Mouse (Mus musculus) urinary bladder, adult 2 months (tissue): Measurements from ENCODE around the gene Ndufa9. TPM values are rescaled to one million over a fixed set of nuclear protein-coding genes. Genes with fewer than 3 reads are reported as not detected.

ENCODE experiments used
- DNase-seq: peaks from one replicate; pipeline ENCODE4 v3.0.0; 2022; ENCODE audit warnings: low spot score
- polyA plus RNA-seq: library from polyadenylated mRNA; depleted of rRNA; stranded (reverse); fragments of >200 nt; gene quantifications from 2 replicates; pipeline ENCODE4 v1.2.3, GENCODE M21; 2012; rRNA removed

Ndufa9 gene
- polyA plus RNA-seq = 96.8 and 100 TPM in 2 replicates

DNA sequence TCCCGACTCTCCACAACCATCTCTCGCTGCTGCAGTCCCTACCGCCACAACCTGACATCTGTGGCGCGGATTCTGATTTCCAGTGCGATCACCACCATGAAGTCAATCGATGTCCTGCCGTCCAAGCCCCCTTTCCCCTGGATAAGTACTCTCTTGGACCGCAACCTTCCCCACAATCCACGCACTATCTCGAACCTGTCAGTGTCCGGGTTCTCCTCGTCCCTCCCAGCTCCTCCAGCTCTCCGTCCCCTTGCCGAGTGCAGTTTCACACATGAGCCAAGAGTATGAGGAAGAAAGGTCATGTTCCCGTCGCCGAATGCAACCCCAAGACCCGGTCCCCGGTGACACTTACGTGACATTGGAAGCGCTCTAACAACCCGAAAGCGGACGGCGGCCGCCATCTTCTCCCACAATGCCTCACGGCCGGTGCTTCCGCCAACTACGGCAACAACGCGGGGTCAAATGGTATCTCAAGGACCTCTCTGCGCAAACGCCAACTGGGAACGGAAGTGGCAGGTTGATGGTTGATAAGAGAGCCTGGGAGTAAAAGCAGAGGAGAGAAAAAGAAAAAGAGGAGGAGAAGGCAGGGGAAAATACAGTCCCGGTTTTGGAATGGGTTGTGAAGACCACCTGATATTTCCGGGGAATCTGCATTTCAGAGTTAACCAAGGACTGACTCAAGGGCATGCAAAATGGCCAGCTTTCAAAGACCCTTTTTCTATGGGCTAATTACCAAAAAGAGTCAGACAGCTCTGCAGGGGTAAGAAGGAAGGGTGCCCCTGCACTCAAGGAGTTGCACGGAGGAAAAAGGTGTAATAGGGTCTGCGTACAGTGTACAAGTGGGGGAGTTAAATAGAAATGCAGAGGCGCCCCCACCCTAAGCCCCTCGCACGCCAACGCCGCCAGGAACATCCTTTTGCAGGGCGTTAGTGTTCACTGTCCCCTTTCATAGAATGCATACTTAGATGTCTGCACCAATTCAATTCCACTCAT lies at the start of gene Ndufa9:
Gene Ndufa9 (minus strand): TSS at position 425 of the 993 bp plus-strand sequence.
- peak; percentile 96 for DNase-seq

- no peak for DNase-seq
These were observed 28.2 kb upstream of the Ndufa9 start for GRCm38 (mm10) chr6:126877118-126877517.

- no peak for DNase-seq
These were observed 3.9 kb upstream of the Ndufa9 start, which contains the start of gene Akap3 for GRCm38 (mm10) chr6:126852881-126853280. Akap3 (plus strand) TSS chr6:126853098.

- DNase-seq = no peak
These were observed 12.3 kb downstream of the Ndufa9 start for GRCm38 (mm10) chr6:126836628-126837027.

- DNase-seq = no peak
These were observed 25.8 kb downstream of the Ndufa9 start for GRCm38 (mm10) chr6:126823087-126823486.

GRCm38 (mm10) chr6:126816338-126816737 lies 32.6 kb downstream of the Ndufa9 start:
- no peak for DNase-seq

DNA sequence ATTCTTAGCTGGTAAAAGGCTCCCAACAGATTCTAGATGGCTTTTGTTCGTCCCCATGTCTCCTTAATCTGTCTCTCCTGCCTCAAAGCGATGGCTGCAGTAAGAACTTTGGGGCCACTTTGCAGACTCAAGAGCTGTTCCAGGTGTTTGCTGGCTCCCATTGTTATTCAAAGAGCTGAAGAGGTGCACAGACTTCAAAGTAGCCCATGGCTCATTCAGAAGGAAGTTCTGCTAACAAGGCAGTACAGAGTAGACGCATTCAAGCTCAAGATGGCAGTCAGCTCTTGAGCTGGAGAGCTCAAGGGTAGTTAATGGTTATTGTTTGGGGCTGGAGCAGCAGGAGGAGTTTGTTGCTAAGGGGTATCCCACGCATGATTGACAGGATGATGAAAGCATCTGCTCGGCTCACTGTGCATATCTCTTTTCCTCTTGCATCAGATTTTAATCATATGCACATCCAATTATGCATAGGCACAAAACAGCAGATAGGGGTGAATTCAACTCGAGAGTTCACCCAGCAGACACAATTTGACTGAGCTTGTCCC lies 33.7 kb downstream of the Ndufa9 start:
- no peak for DNase-seq

- no peak for DNase-seq
These were observed 37.5 kb downstream of the Ndufa9 start for GRCm38 (mm10) chr6:126811481-126811880.

DNA sequence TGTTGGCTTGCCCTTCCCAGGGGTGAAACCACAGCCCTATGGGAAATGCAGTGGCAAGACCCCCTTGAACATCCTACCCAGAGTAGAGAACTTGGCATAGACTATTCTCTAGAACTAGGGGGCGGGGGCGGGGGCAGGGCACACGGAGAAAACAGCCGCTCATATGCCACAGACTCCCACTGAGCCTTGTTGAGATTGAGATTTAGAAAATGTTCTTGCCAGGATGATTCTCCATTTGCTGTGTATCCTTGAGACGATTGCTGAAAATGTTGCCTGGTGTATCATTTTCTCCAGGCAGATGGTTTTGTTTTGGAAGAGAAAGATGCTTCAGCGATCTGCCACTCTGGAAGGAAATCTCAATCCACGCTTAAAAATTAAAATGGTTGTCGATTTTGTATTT lies 40.4 kb downstream of the Ndufa9 start:
- DNase-seq = no peak

- DNase-seq = no peak
These were observed 40.8 kb downstream of the Ndufa9 start for GRCm38 (mm10) chr6:126808134-126808533.

DNA sequence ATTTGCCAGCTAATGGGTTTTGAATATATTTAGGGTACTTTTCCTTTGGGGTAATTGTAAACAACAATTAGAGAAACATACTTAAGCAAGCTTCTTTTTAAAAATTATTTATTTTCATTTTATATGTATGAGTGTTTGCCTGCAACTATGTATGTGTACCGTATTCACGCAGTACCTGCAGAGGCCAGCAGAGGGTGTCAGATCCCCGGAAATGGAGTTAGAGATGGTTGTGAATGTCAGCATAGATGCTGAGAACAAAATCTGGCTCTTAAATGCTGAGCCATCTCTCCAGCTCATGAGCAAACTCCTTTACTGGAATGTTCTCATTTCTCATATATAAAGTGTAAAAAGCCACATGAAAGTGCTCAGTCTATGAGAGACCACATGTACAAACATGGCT lies 42.2 kb downstream of the Ndufa9 start:
- DNase-seq = no peak

GRCm38 (mm10) chr6:126802946-126803345 lies 46.0 kb downstream of the Ndufa9 start:
- DNase-seq = no peak

DNA sequence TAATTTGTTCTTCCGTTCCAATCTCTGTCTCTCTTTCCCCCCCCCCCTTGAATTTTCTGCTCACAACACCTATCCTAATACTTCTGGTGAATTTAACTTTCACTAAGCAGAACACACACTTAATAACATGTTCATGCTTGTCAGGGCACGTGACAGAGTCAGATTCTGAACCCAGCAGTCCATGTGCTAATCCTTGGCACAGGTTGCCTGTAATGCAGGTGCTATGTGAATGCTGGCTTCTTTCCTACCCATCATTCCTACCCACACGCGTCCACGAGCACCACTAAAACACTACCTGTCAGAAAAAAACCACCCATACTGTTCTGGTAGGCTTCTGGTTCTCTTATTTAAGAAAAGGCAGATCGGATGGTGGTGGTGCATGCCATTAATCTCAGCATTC lies 54.2 kb downstream of the Ndufa9 start:
- no peak for DNase-seq

- no peak for DNase-seq
These were observed 55.2 kb downstream of the Ndufa9 start for GRCm38 (mm10) chr6:126793689-126794088.

- no peak for DNase-seq
These were observed 57.0 kb downstream of the Ndufa9 start for GRCm38 (mm10) chr6:126791964-126792363.

DNA sequence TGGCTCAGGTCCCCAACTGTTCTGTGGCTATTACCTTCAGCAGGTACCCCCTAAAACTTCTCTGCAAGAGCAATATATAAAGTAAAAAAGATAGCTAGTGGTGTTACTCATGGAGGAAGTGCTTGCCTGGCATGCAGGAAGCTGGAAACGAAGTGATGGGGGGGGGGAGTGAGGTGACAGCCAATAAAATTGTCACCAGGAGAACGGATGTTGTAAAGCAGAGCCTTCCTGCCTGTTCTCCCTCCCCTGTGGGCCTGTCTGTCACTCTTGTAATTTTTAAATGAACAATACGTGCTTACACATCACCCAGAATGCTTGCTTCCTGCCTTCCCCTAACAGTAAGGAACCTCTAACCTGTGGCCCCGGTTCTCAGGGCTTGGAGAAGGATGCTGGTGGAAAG lies 57.4 kb downstream of the Ndufa9 start:
- DNase-seq = no peak

GRCm38 (mm10) chr6:126788863-126789262 lies 60.1 kb downstream of the Ndufa9 start:
- DNase-seq = no peak

- DNase-seq = no peak
These were observed 64.7 kb downstream of the Ndufa9 start for GRCm38 (mm10) chr6:126784206-126784605.

DNA sequence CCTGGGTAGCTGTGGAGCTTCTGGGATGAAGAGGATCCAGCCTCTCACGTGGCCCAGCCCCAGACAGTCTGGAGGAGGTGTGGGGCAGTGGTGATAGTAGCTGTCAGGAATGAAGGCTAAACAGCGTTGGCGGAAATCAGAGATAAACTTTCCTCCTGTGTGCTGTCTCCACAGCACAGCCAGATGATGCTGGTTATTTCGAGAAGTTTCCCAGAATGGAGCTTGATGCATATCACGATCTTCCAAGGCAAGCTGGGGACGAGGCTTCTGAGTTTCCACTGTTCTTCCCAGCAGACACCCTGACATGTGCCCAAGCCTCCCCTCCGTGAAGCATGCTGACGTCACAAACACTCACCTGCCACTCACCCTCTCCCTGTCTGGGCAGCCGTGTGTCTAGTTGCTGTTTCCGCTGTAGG lies 65.3 kb downstream of the Ndufa9 start:
- no peak for DNase-seq

DNA sequence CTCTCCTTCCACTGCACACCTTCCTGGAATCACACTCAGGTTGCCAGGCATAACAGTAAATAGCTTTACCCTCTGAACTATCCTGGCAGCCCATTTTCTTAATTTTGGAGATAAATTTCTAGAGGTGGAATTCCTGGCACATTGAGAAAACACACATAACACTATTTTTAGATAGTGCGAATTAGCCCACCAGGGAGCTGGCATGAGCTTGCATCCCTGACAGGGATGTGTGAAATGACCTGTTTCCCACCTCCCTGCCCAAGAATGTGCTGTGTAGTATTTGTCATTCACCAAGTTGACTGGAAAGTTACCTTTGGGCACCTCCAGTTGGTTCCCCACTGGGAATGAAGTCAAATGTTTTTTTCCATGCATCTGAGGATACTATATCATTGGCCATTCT lies 65.9 kb downstream of the Ndufa9 start:
- no peak for DNase-seq

GRCm38 (mm10) chr6:126777889-126778288 lies 71.0 kb downstream of the Ndufa9 start:
- DNase-seq = no peak

DNA sequence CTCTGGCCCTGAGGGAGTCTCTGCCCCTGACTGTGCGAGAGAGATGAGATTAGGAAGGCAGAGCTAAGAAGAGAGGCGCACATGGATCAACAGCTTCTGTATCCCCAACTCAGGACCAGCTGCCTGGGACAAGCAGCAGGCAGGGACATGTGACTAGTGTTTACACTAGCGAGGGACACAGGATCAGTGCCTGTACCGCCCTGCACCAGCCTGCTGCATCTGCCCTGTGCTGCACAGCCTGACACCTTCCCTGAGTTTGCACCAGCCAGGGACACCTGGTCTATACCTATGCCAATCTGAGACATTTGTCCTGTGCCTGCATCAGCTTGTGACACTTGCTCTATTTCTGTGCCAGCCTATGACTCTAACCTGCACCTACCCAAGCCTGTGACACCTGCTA lies 75.1 kb downstream of the Ndufa9 start:
- no peak for DNase-seq

DNA sequence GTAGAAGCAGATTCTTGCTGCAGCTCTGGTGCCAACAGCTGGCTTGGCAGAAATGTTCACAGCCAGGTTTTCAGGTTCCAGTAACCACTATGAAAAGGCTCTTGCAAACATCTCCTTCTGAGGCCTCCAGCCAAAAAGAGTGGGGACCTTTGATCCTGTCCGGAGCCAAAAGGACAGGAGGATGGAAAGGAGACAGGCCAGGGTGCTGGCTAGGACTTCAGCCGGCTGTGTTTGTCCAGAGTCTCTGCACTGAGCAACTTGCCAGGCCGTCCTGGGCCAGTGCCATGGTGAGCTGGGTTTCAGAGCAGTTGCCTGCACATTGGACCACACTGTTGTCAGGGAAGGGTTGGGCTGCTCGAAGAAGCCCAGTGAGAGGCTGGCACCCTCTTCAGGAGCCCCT lies 76.6 kb downstream of the Ndufa9 start:
- DNase-seq = no peak
